In the genomic region with DNA sequence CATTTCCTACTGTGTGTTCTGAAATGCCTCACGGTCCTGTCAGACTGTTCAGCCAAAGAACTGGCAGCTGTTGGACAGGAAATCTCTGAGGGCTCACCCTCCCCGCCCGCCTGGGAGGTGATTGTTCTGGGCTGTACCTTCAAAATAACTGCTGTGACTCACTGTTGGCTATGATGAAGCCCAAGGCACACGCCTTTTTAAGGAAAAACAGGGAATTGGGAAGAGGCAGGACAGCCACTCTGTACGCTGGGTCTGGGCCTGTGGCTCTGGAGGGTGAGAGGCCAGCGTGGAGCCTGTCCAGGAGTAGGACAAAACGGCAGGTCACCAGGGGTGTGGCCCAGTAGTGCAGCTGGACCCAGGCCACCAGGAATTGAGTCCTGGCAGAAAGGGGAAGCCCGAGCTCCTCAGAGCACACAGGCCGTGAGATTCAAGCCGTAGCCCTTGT, we compare ENCODE assay signal across 8 mouse cellular contexts. TPM values are rescaled to one million over a fixed set of nuclear protein-coding genes. Genes with fewer than 3 reads are reported as not detected.
DNase-seq lines count a peak whose midpoint lies in the region; ATAC-seq and TF ChIP-seq lines count a peak whose summit lies in the region.

No protein-coding gene starts in this region.

- no peak for DNase-seq in forebrain, embryonic 11.5 days (ENCODE audit: low spot score)
- DNase-seq in heart, adult 11 months, result peak; percentile 99
- no peak for DNase-seq in left cerebral cortex, postnatal 14 days (ENCODE audit: low spot score in 2 of 2)
- DNase-seq in spleen, postnatal 10 days (ENCODE audit: low spot score in 2 of 2), result no peak

- peak overlapping the region; percentile 39 for H3ac ChIP-seq in C2C12 (ENCODE audit: control insufficient read depth, insufficient read length, low read depth)

- peak overlapping the region; percentile 90 for H3K27ac ChIP-seq in forebrain, embryonic 15.5 days (replicated peaks)
- H3K27ac ChIP-seq in forebrain, embryonic 11.5 days (ENCODE audit: low read depth, low read length), result no peak overlapping the region
- peak overlapping the region; percentile 24 for H3K27ac ChIP-seq in kidney, embryonic 15.5 days
- peak overlapping the region; percentile 55 for H3K27ac ChIP-seq in small intestine, adult 2 months (ENCODE audit: insufficient read depth, low read depth, low read length)

- peaks cover 1% of the 10 kb centered on the region for H3K79me3 ChIP-seq in C2C12 (ENCODE audit: low read depth)

- H3K27me3 ChIP-seq in forebrain, embryonic 15.5 days, result no peaks in the 10 kb centered on the region
- H3K27me3 ChIP-seq in forebrain, embryonic 11.5 days (ENCODE audit: control insufficient read depth, insufficient read depth, low read length), result no peaks in the 10 kb centered on the region
- H3K27me3 ChIP-seq in C2C12 (ENCODE audit: control insufficient read depth, insufficient read depth, insufficient read length), result no peaks in the 10 kb centered on the region
- H3K27me3 ChIP-seq in kidney, embryonic 15.5 days, result no peaks in the 10 kb centered on the region
- no peaks in the 10 kb centered on the region for H3K27me3 ChIP-seq in small intestine, adult 2 months (ENCODE audit: control insufficient read depth, insufficient read depth, low read length)

- H3K4me1 ChIP-seq in forebrain, embryonic 15.5 days, result peaks cover 21% of the 10 kb centered on the region
- H3K4me1 ChIP-seq in forebrain, embryonic 11.5 days (replicated peaks; ENCODE audit: control insufficient read depth, insufficient read depth, low read length), result no peaks in the 10 kb centered on the region
- peaks cover 33% of the 10 kb centered on the region for H3K4me1 ChIP-seq in kidney, embryonic 15.5 days
- H3K4me1 ChIP-seq in small intestine, adult 2 months (ENCODE audit: control insufficient read depth, insufficient read depth, insufficient read length, low read length), result peaks cover 15% of the 10 kb centered on the region

- H3K79me2 ChIP-seq in C2C12 (ENCODE audit: control insufficient read depth, insufficient read depth), result peaks cover 14% of the 10 kb centered on the region

- no peak overlapping the region for H3K9ac ChIP-seq in forebrain, embryonic 15.5 days (replicated peaks)
- H3K9ac ChIP-seq in forebrain, embryonic 11.5 days (ENCODE audit: low read length), result no peak overlapping the region
- H3K9ac ChIP-seq in kidney, embryonic 15.5 days, result no peak overlapping the region

- no peaks in the 10 kb centered on the region for H3K36me3 ChIP-seq in forebrain, embryonic 15.5 days
- no peaks in the 10 kb centered on the region for H3K36me3 ChIP-seq in forebrain, embryonic 11.5 days (ENCODE audit: control insufficient read depth, insufficient read depth, low read length)
- H3K36me3 ChIP-seq in C2C12 (ENCODE audit: control insufficient read depth, insufficient read depth), result no peaks in the 10 kb centered on the region
- H3K36me3 ChIP-seq in kidney, embryonic 15.5 days, result peaks cover 4% of the 10 kb centered on the region; the same call in 1 of the 2 replicates
- H3K36me3 ChIP-seq in small intestine, adult 2 months (ENCODE audit: control insufficient read depth, insufficient read depth, low read length), result peaks cover 50% of the 10 kb centered on the region

- no peak for TF ChIP-seq CTCF in C2C12 (IDR thresholded peaks at IDR 0.05; ENCODE audit: control insufficient read depth, insufficient read depth, insufficient read length)
- no peak for TF ChIP-seq CTCF in small intestine, adult 2 months (IDR thresholded peaks at IDR 0.05; ENCODE audit: extremely low read depth, insufficient read length, insufficient replicate concordance, low read depth, low read length)

- 79% methylated on average over 10 of the region's 10 CpGs for whole genome bisulfite sequencing in forebrain, embryonic 15.5 days
- WGBS in forebrain, embryonic 11.5 days, result 93% methylated on average over 10 of the region's 10 CpGs
- WGBS in kidney, embryonic 15.5 days, result 73% methylated on average over 10 of the region's 10 CpGs
- 40% methylated on average over 10 of the region's 10 CpGs for WGBS in small intestine, adult 2 months

- H3K4me3 ChIP-seq in forebrain, embryonic 15.5 days, result no peak overlapping the region
- no peak overlapping the region for H3K4me3 ChIP-seq in forebrain, embryonic 11.5 days (ENCODE audit: low read depth, low read length)
- H3K4me3 ChIP-seq in C2C12 (ENCODE audit: insufficient read depth, poor library complexity, severe bottlenecking), result no peak overlapping the region
- no peak overlapping the region for H3K4me3 ChIP-seq in kidney, embryonic 15.5 days (replicated peaks)
- H3K4me3 ChIP-seq in small intestine, adult 2 months (ENCODE audit: low read depth, low read length), result no peak overlapping the region

- no peak for TF ChIP-seq POLR2A in small intestine, adult 2 months (IDR thresholded peaks at IDR 0.05; ENCODE audit: low read depth, low read length)

- no peaks in the 10 kb centered on the region for H3K9me3 ChIP-seq in forebrain, embryonic 15.5 days
- H3K9me3 ChIP-seq in forebrain, embryonic 11.5 days (ENCODE audit: control insufficient read depth, low read length), result no peaks in the 10 kb centered on the region
- H3K9me3 ChIP-seq in kidney, embryonic 15.5 days (replicated peaks), result no peaks in the 10 kb centered on the region

- ATAC-seq in forebrain, embryonic 15.5 days (replicated peaks), result no peak
- ATAC-seq in forebrain, embryonic 11.5 days (replicated peaks; ENCODE audit: low FRiP score), result no peak
- no peak for ATAC-seq in kidney, embryonic 15.5 days (replicated peaks; ENCODE audit: low FRiP score)

- H3K4me2 ChIP-seq in forebrain, embryonic 15.5 days (replicated peaks), result no peak overlapping the region
- no peak overlapping the region for H3K4me2 ChIP-seq in forebrain, embryonic 11.5 days (ENCODE audit: low read depth, low read length, severe bottlenecking)
- no peak overlapping the region for H3K4me2 ChIP-seq in kidney, embryonic 15.5 days

- intact Hi-C loops in left cerebral cortex, postnatal 14 days (cut with DNase I), result loop anchor here (5.0 kb wide), 1 partner anchor 165 kb away; no protein-coding TSS in a partner anchor

TF ChIP-seq in C2C12, 6 proteins besides CTCF, POLR2A, EP300 and RAD21:
- no peak for TF ChIP-seq CEBPB (IDR thresholded peaks at IDR 0.05; ENCODE audit: low read depth)
- peak; percentile 74 for TF ChIP-seq MYOD1 (IDR thresholded peaks at IDR 0.05; ENCODE audit: control insufficient read depth, insufficient read length, low read depth)

RNA-seq across cellular contexts. Expression of a gene that starts 18.8 kb away (rescaled TPM):
- polyA plus RNA-seq in forebrain, embryonic 15.5 days (2015; fragmentation: Nextera tagmentation; extraction: Ambion mirVana), result 26.9 and 27.5 TPM in 2 replicates
- 7.3 and 8.6 TPM in 2 replicates for polyA plus RNA-seq in forebrain, embryonic 11.5 days (2014; fragmentation: Nextera tagmentation; extraction: Ambion mirVana)
- 24.3 TPM for polyA plus RNA-seq in C2C12 (2012; fragmentation: generic; extraction: Trizol)
- polyA plus RNA-seq in kidney, embryonic 15.5 days (2015; fragmentation: Nextera tagmentation; extraction: Ambion mirVana), result 18.2 and 20.0 TPM in 2 replicates
- polyA plus RNA-seq in small intestine, adult 2 months (2012; rRNA removed), result 30.3 and 40.9 TPM in 2 replicates
- total RNA-seq in left cerebral cortex, postnatal 14 days (2021), result 10 to 100 TPM; 82.6 to 85.0 TPM

RNA-seq across cellular contexts. Expression of a gene that starts 39.9 kb away (rescaled TPM):
- polyA plus RNA-seq in forebrain, embryonic 15.5 days (2015; fragmentation: Nextera tagmentation; extraction: Ambion mirVana), result 106 and 109 TPM in 2 replicates
- 60.2 and 61.4 TPM in 2 replicates for polyA plus RNA-seq in forebrain, embryonic 11.5 days (2014; fragmentation: Nextera tagmentation; extraction: Ambion mirVana)
- 40.7 TPM for polyA plus RNA-seq in C2C12 (2012; fragmentation: generic; extraction: Trizol)
- 33.8 and 35.3 TPM in 2 replicates for polyA plus RNA-seq in kidney, embryonic 15.5 days (2015; fragmentation: Nextera tagmentation; extraction: Ambion mirVana)
- 35.9 and 55.6 TPM in 2 replicates for polyA plus RNA-seq in small intestine, adult 2 months (2012; rRNA removed)
- total RNA-seq in left cerebral cortex, postnatal 14 days (2021), result 10 to 100 TPM; 51.4 to 58.3 TPM
